Mouse (Mus musculus) midbrain, embryonic 16.5 days (tissue): ENCODE data around the gene Cep350. TPM values are rescaled to one million over a fixed set of nuclear protein-coding genes. Genes with fewer than 3 reads are reported as not detected.
"Not testable (repeated sequence)": the region's sequence is repeated elsewhere in the genome, so short reads cannot be mapped to it uniquely, and the experiment has no call there.

Source experiments
- ATAC-seq: fragments of 200-750 bp; cut with Nextera tagmentation; 2 replicates; pipeline ENCODE4 v1.8.0; 2017; ENCODE audit warnings: moderate TSS enrichment
- H3K27ac ChIP-seq: fragments of 300-500 bp; sonication (generic); 2 replicates; pipeline ENCODE4 v1.5.1; 2014; ENCODE audit warnings: mild to moderate bottlenecking, low read length, mixed read lengths
- H3K27me3 ChIP-seq: fragments of 300-500 bp; sonication (generic); 2 replicates; pipeline ENCODE4 v1.6.1; 2014; ENCODE audit warnings: low read depth, low read length, mixed read lengths; ENCODE audit not compliant: control insufficient read depth, insufficient read depth
- H3K36me3 ChIP-seq: fragments of 300-500 bp; sonication (generic); 2 replicates; pipeline ENCODE4 v1.6.1; 2014; ENCODE audit warnings: mild to moderate bottlenecking, low read length, moderate library complexity, mixed read lengths; ENCODE audit not compliant: control insufficient read depth, insufficient read depth
- H3K4me1 ChIP-seq: fragments of 300-500 bp; sonication (generic); 2 replicates; pipeline ENCODE4 v1.6.1; 2014; ENCODE audit warnings: mild to moderate bottlenecking, low read length, mixed read lengths; ENCODE audit not compliant: control insufficient read depth, insufficient read depth
- H3K4me2 ChIP-seq: fragments of 300-500 bp; sonication (generic); 2 replicates; pipeline ENCODE4 v1.6.1; 2014; ENCODE audit warnings: mild to moderate bottlenecking, low read length, mixed read lengths
- H3K4me3 ChIP-seq: fragments of 300-500 bp; sonication (generic); 2 replicates; pipeline ENCODE4 v1.5.1; 2014; ENCODE audit warnings: low read depth, mild to moderate bottlenecking, low read length, moderate library complexity, mixed read lengths
- H3K9ac ChIP-seq: fragments of 300-500 bp; sonication (generic); 2 replicates; pipeline ENCODE4 v1.6.1; 2014; ENCODE audit warnings: low read depth, low read length, mixed read lengths
- H3K9me3 ChIP-seq: fragments of 300-500 bp; sonication (generic); replicated peaks from 2 replicates; pipeline ENCODE4 v1.6.1; 2014; ENCODE audit warnings: mild to moderate bottlenecking, low read length, mixed read lengths; ENCODE audit not compliant: control insufficient read depth, poor library complexity, severe bottlenecking
- WGBS: fragments of 180-500 bp; shearing (Covaris S2); extraction: QIAGEN DNeasy Blood & Tissue Kit; methylation state at CpG from one replicate; pipeline ENCODE4 v1.1.7; 2014; 5-methylcytosine and 5-hydroxymethylcytosine counted together
- polyA plus RNA-seq: library from polyadenylated mRNA; unstranded; fragments of >200 nt; fragmentation: Nextera tagmentation; extraction: Ambion mirVana; gene quantifications from 2 replicates; pipeline ENCODE4 v1.2.1, GENCODE M21; 2015

Gene Cep350
- polyA plus RNA-seq, 1 experiment from 2014 or later = 8.8 TPM

DNA sequence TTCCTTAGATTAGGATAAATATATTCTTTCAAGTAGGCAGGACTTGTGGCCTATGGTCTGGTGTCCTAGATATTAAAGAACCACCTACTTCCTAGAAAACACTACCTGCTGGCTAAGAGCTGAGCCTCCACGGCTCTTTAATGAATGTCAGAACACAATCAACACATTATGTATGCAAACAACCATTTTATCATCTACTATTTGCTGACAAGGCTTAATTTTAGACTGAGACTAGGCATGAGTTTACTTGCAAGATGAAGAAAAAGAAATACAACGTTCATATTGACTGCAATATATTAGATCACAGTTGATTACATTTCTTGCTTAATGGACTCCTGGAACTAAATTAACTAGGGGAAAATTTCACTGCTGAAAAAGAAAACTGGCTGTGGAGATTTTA, 38.4 kb downstream of the Cep350 start:
- Histone ChIP-seq H3K4me2 (no peak overlapping the region), H3K4me1 (no peaks in the 10 kb centered on the region)

GRCm38 (mm10) chr1:155903561-155903960, 69.5 kb downstream of the Cep350 start:
- Histone ChIP-seq H3K36me3 (peaks cover 40% of the 10 kb centered on the region), H3K27me3 (no peaks in the 10 kb centered on the region), H3K27ac (no peak overlapping the region), H3K4me3 (no peak overlapping the region), H3K4me2 (no peak overlapping the region), H3K4me1 (no peaks in the 10 kb centered on the region), H3K9ac (no peak overlapping the region), H3K9me3 (no peaks in the 10 kb centered on the region)
- 88% methylated on average over 3 of the region's 3 CpGs for WGBS
- no peak for ATAC-seq

More for the DNA sequence above, 38.4 kb downstream of the Cep350 start:
- no peak overlapping the region for H3K9ac ChIP-seq
- H3K4me3 ChIP-seq = no peak overlapping the region
- H3K27me3 ChIP-seq = no peaks in the 10 kb centered on the region
- ATAC-seq = no peak
- H3K36me3 ChIP-seq = peaks cover 38% of the 10 kb centered on the region
- no peaks in the 10 kb centered on the region for H3K9me3 ChIP-seq
- no peak overlapping the region for H3K27ac ChIP-seq
- WGBS = 87% methylated on average over 2 of the region's 2 CpGs

GRCm38 (mm10) chr1:155901348-155901747, 71.7 kb downstream of the Cep350 start:
- Histone ChIP-seq H3K27me3 (no peaks in the 10 kb centered on the region), H3K27ac (no peak overlapping the region), H3K4me1 (no peaks in the 10 kb centered on the region), H3K9me3 (no peaks in the 10 kb centered on the region), H3K4me2 (no peak overlapping the region), H3K36me3 (peaks cover 44% of the 10 kb centered on the region), H3K4me3 (no peak overlapping the region), H3K9ac (no peak overlapping the region)
- WGBS = 95% methylated on average over 8 of the region's 8 CpGs
- no peak for ATAC-seq

- no peak overlapping the region for H3K4me2 ChIP-seq
- peaks cover 42% of the 10 kb centered on the region for H3K36me3 ChIP-seq
- H3K27ac ChIP-seq = no peak overlapping the region
- no peak overlapping the region for H3K4me3 ChIP-seq
- 96% methylated on average over 10 of the region's 10 CpGs for WGBS
- H3K27me3 ChIP-seq = no peaks in the 10 kb centered on the region
- H3K9me3 ChIP-seq = no peaks in the 10 kb centered on the region
- H3K9ac ChIP-seq = no peak overlapping the region
- no peak for ATAC-seq
- no peaks in the 10 kb centered on the region for H3K4me1 ChIP-seq
Measured at GRCm38 (mm10) chr1:155894382-155894781, 78.7 kb downstream of the Cep350 start.

DNA sequence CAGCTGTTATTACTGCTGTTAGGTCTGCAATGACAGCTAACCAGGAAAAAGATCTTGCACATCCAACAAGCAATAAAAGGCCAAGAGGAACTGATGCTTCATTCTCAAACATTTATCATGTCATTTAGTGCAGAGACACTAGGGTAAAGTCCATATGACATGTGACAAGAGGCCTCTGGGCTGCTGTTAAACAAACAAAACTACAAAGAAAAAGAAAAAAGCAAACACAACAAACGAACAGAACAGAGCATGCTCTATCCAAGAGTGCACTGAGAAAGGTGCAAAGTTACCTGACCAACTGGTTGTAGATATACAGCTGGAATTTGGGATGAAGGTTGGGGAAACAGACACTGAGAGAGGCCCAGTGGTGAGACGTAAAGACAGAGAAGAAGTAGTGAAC, 86.2 kb downstream of the Cep350 start:
- no peak for ATAC-seq
- WGBS = 82% methylated on average over 2 of the region's 2 CpGs
- H3K4me3 ChIP-seq = no peak overlapping the region
- H3K36me3 ChIP-seq = peaks cover 33% of the 10 kb centered on the region
- H3K9me3 ChIP-seq = no peaks in the 10 kb centered on the region
- no peaks in the 10 kb centered on the region for H3K27me3 ChIP-seq
- no peaks in the 10 kb centered on the region for H3K4me1 ChIP-seq
- no peak overlapping the region for H3K27ac ChIP-seq
- no peak overlapping the region for H3K4me2 ChIP-seq
- H3K9ac ChIP-seq = no peak overlapping the region

- ATAC-seq = not testable (repeated sequence)
- H3K36me3 ChIP-seq = peaks cover 25% of the 10 kb centered on the region
- 86% methylated on average over 3 of the region's 3 CpGs for WGBS
Measured at GRCm38 (mm10) chr1:155882646-155883231, 90.3 kb downstream of the Cep350 start.

GRCm38 (mm10) chr1:155879596-155879995, 93.5 kb downstream of the Cep350 start:
- H3K9ac ChIP-seq = no peak overlapping the region
- H3K4me1 ChIP-seq = no peaks in the 10 kb centered on the region
- 88% methylated on average over 3 of the region's 3 CpGs for WGBS
- no peaks in the 10 kb centered on the region for H3K9me3 ChIP-seq
- H3K27ac ChIP-seq = no peak overlapping the region
- no peaks in the 10 kb centered on the region for H3K27me3 ChIP-seq
- ATAC-seq = no peak
- H3K36me3 ChIP-seq = peaks cover 40% of the 10 kb centered on the region
- H3K4me3 ChIP-seq = no peak overlapping the region
- H3K4me2 ChIP-seq = no peak overlapping the region

More at GRCm38 (mm10) chr1:155882646-155883231, 90.3 kb downstream of the Cep350 start:
- H3K4me1 ChIP-seq, H3K9ac ChIP-seq, H3K4me2 ChIP-seq, H3K27ac ChIP-seq, H3K27me3 ChIP-seq, H3K4me3 ChIP-seq, H3K9me3 ChIP-seq: not testable (repeated sequence)

DNA sequence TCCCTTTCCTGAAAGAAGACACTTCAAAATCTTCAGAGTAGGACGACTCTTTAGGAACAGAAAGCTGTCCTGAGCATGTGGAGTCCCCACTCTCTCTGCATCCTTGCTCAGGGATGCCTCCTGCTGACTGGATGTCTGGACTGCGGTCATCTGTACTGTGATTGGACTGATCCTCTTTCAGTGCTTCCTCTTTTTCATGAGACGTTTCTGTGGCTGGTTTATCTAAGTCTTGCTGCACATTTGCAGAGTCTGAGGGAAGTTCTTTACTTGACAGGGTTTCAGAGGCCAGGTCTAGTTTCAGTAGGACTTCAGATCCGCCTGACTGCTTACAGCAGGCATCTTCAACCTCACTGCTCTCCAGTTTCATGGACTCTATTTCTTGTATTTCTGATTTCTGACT, 110.1 kb downstream of the Cep350 start:
- no peak overlapping the region for H3K4me2 ChIP-seq
- no peak overlapping the region for H3K4me3 ChIP-seq
- H3K9me3 ChIP-seq = no peaks in the 10 kb centered on the region
- peaks cover 23% of the 10 kb centered on the region for H3K36me3 ChIP-seq
- no peak overlapping the region for H3K9ac ChIP-seq
- H3K27me3 ChIP-seq = no peaks in the 10 kb centered on the region
- no peaks in the 10 kb centered on the region for H3K4me1 ChIP-seq
- ATAC-seq = no peak
- H3K27ac ChIP-seq = no peak overlapping the region
- 74% methylated on average over 4 of the region's 4 CpGs for WGBS

DNA sequence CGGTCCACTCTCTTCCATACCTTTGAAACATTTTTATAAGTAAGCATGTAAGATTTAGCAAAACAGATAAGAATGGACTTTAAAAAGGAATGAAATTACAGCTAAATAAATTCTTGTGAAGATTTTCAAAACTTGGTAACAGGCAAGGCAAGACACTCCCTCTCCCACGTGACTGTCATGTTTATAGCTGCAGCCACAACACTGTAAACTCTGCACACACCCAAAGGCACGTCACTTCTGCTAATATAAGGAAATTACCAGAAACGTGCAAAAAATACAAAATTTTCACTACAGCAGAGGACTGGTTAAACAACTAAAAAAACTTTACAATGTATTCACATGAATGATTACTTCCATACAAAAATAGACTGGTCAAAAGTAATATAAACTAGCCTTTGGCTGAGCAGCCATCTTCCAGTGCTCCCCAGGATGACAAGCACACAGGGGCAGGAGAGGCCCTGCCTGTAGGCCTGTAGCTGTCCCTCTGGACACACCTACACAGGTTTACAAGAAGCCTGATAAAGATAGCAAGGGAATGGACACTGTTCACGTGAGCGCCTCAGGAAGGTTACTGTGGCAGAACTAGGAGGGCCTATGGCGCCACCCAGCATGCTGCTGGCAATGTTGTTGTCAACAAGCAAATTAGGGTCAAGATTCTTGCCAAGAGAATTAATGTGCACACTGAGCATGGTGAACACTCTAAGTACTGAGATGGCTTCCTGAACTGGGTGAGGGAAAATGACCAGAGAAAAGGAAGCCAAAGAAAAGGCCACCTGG, 117.9 kb downstream of the Cep350 start:
- ATAC-seq = no peak
- Histone ChIP-seq H3K4me2 (no peak overlapping the region), H3K4me1 (no peaks in the 10 kb centered on the region), H3K36me3 (peaks cover 9% of the 10 kb centered on the region; the same call in 1 of the 2 replicates), H3K4me3 (no peak overlapping the region), H3K27ac (no peak overlapping the region), H3K9ac (no peak overlapping the region), H3K9me3 (no peaks in the 10 kb centered on the region), H3K27me3 (no peaks in the 10 kb centered on the region)
- WGBS = 88% methylated on average over 7 of the region's 7 CpGs
